Mouse (Mus musculus): ENCODE data around the gene Hoxa7.
A peak's percentile ranks its signal among the peaks of the same experiment; 100 is the strongest.

Gene Hoxa7

GRCm38 (mm10) chr6:52239625-52240388 is 18.2 kb upstream of the Hoxa7 start:
- no peak for DNase-seq (ENCODE audit: low read depth, low spot score)

DNA sequence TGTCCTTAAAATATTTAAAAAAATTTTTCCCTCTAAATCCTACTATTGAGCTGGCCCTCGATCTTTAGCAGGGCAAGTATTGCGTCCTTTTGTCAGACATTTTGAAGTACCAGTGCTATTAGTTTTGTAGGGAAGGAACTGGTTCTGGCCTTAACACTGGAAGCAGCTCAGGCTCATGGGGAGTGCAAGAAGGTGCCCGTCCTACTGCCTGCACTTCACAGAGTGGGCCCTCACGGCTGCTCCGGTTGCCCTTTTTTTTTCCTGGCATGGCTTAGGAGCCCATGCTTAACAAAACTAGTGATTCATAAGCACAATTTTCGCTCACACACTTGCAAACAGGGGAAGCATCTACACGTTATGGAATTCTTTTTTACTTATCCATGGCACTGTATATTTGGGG is 17.3 kb upstream of the Hoxa7 start:
- no peak for DNase-seq (ENCODE audit: low read depth, low spot score)

GRCm38 (mm10) chr6:52238155-52238545 is 16.5 kb upstream of the Hoxa7 start:
- no peak for DNase-seq (ENCODE audit: low read depth, low spot score)

GRCm38 (mm10) chr6:52237346-52238154 is 15.9 kb upstream of the Hoxa7 start:
- DNase-seq (ENCODE audit: low read depth, low spot score): no peak

GRCm38 (mm10) chr6:52236806-52237205 is 15.2 kb upstream of the Hoxa7 start:
- DNase-seq (ENCODE audit: low read depth, low spot score): no peak

- no peak for DNase-seq (ENCODE audit: low read depth, low spot score)
Observed at GRCm38 (mm10) chr6:52235866-52236265, 14.2 kb upstream of the Hoxa7 start.

DNA sequence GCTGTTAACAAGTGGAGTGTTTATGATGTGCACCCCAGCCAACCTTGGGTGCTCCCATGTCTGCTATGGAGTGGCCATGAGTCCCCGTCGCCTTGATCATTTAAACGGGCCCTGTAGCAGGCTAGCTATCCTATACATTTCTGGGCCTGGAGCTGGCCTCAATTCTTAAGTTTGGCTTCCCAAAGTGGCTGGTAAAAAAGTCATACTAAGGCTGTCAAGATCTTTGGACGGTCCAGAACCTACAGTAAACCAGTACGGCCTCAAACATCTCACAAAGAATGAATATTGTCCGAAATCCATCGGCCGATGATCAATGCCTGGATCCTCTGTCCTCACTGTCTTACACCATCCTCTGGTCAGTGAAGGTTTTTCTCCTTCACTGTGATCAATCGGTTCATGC is 13.6 kb upstream of the Hoxa7 start:
- no peak for DNase-seq (ENCODE audit: low read depth, low spot score)

DNA sequence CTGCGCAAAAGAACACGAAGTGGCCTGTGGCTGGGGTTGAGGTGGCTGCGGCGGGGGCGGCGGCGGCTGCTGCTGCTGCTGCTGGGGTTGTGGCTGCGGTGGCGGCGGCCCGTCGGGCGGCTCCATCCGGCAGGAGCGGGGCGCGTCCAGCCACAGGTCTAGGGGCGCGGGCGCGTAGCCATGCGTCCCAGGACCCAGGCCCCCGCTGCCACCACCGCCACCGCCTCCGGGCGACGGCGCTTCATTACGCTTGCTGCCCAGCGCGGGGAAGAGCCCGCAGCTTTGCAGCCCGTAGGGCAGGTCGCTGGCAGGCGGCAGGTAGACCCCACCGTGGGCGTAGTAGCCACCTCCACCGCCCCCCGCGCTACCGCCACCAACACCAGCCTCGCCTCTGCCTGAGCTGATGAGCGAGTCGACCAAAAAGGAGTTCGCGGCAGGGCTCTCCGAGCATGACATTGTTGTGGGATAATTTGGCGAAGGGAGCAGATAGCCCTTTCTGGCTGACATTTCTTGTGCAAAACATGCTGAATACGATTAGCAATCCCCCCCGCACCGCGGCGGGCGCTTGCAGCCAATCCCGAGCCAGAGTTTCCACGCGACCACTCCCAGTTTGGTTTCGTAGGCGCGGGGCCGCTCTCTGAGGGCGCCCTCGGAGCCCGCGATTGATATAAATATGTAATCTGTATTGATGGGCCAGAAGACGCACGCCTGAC is 12.9 kb upstream of the Hoxa7 start:
- peak; percentile 44 for DNase-seq (ENCODE audit: low read depth, low spot score)

DNA sequence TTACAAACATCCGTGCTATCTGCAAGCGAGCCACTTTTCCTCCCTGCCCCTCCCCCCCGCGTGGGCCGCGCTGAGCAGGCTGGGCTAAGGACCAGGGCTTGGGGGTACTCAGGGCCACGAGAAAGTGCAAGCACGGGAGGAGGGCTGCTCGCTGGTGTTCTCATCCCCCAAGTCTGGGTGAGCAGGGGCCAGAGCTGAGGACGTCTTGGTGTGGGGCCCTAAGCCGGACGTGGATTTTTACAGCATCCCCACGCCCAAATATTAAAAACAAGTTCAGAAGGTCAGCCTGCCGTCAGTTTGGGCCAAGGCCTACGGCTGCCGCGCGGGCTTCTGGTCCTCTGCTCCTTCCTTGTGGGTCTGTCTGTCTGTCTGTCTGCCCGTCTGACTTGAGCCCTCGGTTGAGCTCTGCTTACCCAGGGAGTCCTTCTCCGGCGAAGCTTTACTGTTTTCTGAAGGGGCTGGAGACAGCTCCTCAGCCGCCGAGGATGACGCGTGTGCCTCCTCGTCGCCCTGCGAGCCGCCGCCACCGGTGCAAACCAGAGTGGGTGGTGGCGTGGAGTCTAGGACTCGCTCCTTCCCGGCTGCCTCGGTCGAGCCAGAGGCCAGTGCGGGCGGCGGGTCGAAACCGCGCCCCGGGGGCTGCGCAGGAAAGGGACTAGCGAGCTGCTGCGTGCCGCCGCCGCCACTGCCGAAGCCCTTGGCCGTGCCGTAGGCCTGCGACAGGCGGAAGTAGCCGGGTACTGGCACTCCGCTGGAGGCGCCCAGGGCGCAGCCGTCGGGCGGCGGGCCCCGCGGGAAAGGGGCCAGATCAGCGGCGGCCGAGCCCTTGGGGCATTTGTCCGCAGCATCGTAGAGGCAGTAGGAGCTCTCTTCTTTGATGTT is 12.1 kb upstream of the Hoxa7 start:
- peak; percentile 64 for DNase-seq (ENCODE audit: low read depth, low spot score)

- peak; percentile 81 for DNase-seq (ENCODE audit: low read depth, low spot score)
Observed at GRCm38 (mm10) chr6:52232984-52233545, 11.4 kb upstream of the Hoxa7 start.

DNA sequence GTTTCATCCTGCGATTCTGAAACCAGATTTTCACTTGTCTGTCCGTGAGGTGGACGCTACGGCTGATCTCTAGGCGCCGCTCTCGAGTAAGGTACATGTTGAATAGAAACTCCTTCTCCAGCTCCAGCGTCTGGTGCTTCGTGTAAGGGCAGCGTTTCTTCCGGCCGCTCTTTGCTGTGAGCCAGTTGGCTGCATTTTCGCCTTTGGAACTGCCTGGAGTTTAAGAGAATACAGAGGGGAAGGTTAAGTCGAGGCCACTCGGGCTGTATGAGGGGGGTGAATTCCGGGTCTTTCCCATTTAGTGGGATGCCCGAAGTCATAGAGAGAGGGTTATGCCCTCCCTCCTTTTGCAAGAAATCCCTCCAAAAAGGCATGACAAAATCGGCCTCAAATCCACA is 10.9 kb upstream of the Hoxa7 start:
- DNase-seq (ENCODE audit: low read depth, low spot score): peak; percentile 85

DNA sequence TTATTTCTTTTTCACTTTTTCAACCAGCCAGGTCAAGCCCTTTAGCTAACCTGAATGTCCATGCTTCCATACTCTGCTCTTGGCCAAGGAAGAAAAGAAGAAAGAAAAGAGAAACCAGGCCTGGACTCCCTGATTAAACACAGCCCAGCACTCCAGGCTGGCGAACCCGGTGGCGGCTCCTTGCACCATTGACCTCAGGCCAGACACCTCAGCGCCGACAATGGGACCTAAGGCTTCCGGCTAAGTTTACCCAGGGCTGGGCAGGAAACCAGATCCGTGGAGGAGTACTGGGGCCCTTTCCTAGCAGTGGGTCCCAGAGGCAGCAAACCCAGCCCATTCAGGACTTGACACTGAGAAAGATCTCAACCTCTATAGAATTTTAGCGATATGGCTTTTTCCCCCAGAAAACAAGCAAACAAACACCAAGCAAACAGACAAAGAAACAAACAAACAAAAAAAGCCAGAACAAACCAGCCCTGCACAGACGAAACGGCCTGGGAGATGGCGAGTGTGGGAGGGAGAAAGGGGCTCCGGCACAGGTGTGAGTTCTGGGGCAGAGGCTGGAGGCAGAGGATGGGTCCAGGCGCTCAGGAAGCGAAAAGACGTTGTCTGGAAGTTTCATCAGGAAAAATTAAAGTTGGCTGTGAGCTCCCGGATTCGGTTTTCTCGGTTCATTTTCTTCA is 10.4 kb upstream of the Hoxa7 start:
- DNase-seq (ENCODE audit: low read depth, low spot score): peak; percentile 71

- DNase-seq (ENCODE audit: low read depth, low spot score): peak; percentile 50
Observed at GRCm38 (mm10) chr6:52230516-52231165, 9.0 kb upstream of the Hoxa7 start, which contains the start of gene Hoxa9. Gene Hoxa9, minus strand, starts transcription at chr6:52231089.

- peak; percentile 78 for DNase-seq (ENCODE audit: low read depth, low spot score)
Observed at GRCm38 (mm10) chr6:52229558-52230416, 8.1 kb upstream of the Hoxa7 start.

GRCm38 (mm10) chr6:52228475-52229465 is 7.1 kb upstream of the Hoxa7 start:
- DNase-seq (ENCODE audit: low read depth, low spot score): peak; percentile 50

GRCm38 (mm10) chr6:52227470-52228222 is 6.0 kb upstream of the Hoxa7 start:
- DNase-seq (ENCODE audit: low read depth, low spot score): no peak

All from ES-CJ7 (cell line).